Mouse (Mus musculus) hindbrain, embryonic 12.5 days (tissue): ENCODE measurements around the gene 0610030E20Rik. TPM values are rescaled to one million over a fixed set of nuclear protein-coding genes. Genes with fewer than 3 reads are reported as not detected.

Experiments
- ATAC-seq: fragments of 200-750 bp; cut with Nextera tagmentation; 2 replicates; pipeline ENCODE4 v1.8.0; 2017; ENCODE audit warnings: moderate TSS enrichment; ENCODE audit not compliant: low FRiP score
- H3K27ac ChIP-seq: fragments of 300-500 bp; sonication (generic); 2 replicates; pipeline ENCODE4 v1.5.1; 2016; ENCODE audit warnings: mild to moderate bottlenecking
- H3K27me3 ChIP-seq: fragments of 300-500 bp; sonication (generic); 2 replicates; pipeline ENCODE4 v1.6.1; 2016; ENCODE audit warnings: mild to moderate bottlenecking
- H3K36me3 ChIP-seq: fragments of 300-500 bp; sonication (generic); 2 replicates; pipeline ENCODE4 v1.6.1; 2016; ENCODE audit warnings: mild to moderate bottlenecking
- H3K4me1 ChIP-seq: fragments of 300-500 bp; sonication (generic); 2 replicates; pipeline ENCODE4 v1.6.1; 2016
- H3K4me2 ChIP-seq: fragments of 300-500 bp; sonication (generic); replicated peaks from 2 replicates; pipeline ENCODE4 v1.6.1; 2016; ENCODE audit warnings: mild to moderate bottlenecking
- H3K4me3 ChIP-seq: fragments of 300-500 bp; sonication (generic); 2 replicates; pipeline ENCODE4 v1.5.1; 2016; ENCODE audit warnings: mild to moderate bottlenecking
- H3K9ac ChIP-seq: fragments of 300-500 bp; sonication (generic); 2 replicates; pipeline ENCODE4 v1.6.1; 2016; ENCODE audit warnings: mild to moderate bottlenecking, moderate library complexity
- H3K9me3 ChIP-seq: fragments of 300-500 bp; sonication (generic); replicated peaks from 2 replicates; pipeline ENCODE4 v1.6.1; 2016; ENCODE audit warnings: mild to moderate bottlenecking
- WGBS: fragments of 180-500 bp; shearing (Covaris S2); methylation state at CpG from one replicate; pipeline ENCODE4 v1.1.7; 2016; 5-methylcytosine and 5-hydroxymethylcytosine counted together
- polyA plus RNA-seq: library from polyadenylated mRNA; unstranded; fragments of >200 nt; fragmentation: Nextera tagmentation; extraction: Ambion mirVana; gene quantifications from 2 replicates; pipeline ENCODE4 v1.2.1, GENCODE M21; 2016

The 0610030E20Rik gene
- polyA plus RNA-seq, 1 experiment from 2014 or later, result 28.2 TPM

DNA sequence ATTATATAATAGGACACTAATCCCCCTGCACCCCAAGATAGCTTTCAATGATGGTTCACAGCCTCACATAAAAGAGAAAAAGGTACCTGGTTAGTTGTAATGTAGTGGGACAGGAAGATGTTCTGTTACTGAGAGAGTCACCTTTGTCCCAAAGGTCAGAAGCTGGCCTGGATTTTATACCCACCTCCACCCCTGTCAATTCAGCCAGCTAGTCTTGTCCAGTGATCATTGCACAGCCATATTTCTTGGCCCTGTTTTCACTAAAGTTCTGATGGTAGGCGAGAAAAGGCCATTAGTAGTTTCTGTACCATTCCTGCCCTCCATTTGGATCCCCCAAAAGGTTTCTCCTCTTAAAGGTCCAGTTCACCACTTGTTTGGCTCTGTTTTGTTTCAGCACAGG is 6.9 kb downstream of the 0610030E20Rik start:
- Histone ChIP-seq H3K27me3 (no peaks in the 10 kb centered on the region; the same call in 1 of the 2 replicates), H3K36me3 (peaks cover 34% of the 10 kb centered on the region), H3K4me2 (no peak overlapping the region), H3K4me1 (peaks cover 18% of the 10 kb centered on the region), H3K27ac (no peak overlapping the region), H3K9ac (no peak overlapping the region), H3K4me3 (no peak overlapping the region), H3K9me3 (no peaks in the 10 kb centered on the region)
- WGBS, result 81% methylated on average over 1 of the region's 1 CpGs
- ATAC-seq, result no peak

- Histone ChIP-seq H3K4me1 (peaks cover 20% of the 10 kb centered on the region), H3K4me3 (peak within 1 kb of the TSS; percentile 59), H3K36me3 (peaks cover 30% of the 10 kb centered on the region), H3K9ac (peak within 1 kb of the TSS; percentile 78), H3K4me2 (peak within 1 kb of the TSS; percentile 97), H3K27me3 (no peaks in the 10 kb centered on the region; the same call in 1 of the 2 replicates), H3K27ac (peak within 1 kb of the TSS; percentile 23; the same call in 1 of the 2 replicates), H3K9me3 (no peaks in the 10 kb centered on the region)
- WGBS, result under 1% methylated on average over 71 of the region's 71 CpGs
- peak; percentile 87 for ATAC-seq
Observed at GRCm38 (mm10) chr6:72355066-72355911, 8.2 kb downstream of the 0610030E20Rik start, which contains the start of gene Tmem150a. Gene Tmem150a (plus strand): TSS chr6:72355447.

DNA sequence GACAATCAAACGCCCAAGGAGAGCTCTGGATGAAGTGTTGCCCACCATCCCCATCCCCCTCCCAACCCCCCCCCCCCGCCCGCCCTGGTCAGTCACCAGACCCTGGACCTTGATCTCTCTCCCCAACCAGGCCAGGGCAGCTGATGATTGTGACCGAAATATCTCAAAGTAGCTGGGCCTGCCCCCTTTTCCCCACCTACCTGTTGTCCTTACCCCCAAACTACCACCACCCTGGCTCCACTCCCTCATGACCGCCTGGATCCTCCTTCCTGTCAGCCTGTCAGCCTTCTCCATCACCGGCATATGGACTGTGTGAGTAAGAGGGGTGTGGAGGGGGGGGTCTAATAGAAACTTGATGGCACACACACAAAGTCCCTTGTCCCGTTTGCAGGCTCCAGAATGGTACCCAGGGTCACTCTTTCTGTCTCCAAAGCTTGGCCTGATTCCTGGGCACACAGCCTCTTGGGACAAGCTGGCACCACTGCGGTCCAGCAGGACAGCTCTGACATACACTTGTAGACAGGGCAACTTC is 8.9 kb downstream of the 0610030E20Rik start:
- peak; percentile 24 for ATAC-seq
- no peak overlapping the region for H3K27ac ChIP-seq
- peaks cover 27% of the 10 kb centered on the region for H3K36me3 ChIP-seq
- H3K4me1 ChIP-seq, result peaks cover 26% of the 10 kb centered on the region
- H3K9ac ChIP-seq, result peak overlapping the region; percentile 78
- no peaks in the 10 kb centered on the region; the same call in 1 of the 2 replicates for H3K27me3 ChIP-seq
- H3K4me2 ChIP-seq, result peak overlapping the region; percentile 97
- WGBS, result 39% methylated on average over 7 of the region's 8 CpGs
- no peaks in the 10 kb centered on the region for H3K9me3 ChIP-seq
- peak overlapping the region; percentile 59 for H3K4me3 ChIP-seq

GRCm38 (mm10) chr6:72357164-72358079 is 10.3 kb downstream of the 0610030E20Rik start:
- ATAC-seq, result no peak
- H3K4me1 ChIP-seq, result peaks cover 32% of the 10 kb centered on the region
- no peaks in the 10 kb centered on the region; the same call in 1 of the 2 replicates for H3K27me3 ChIP-seq
- no peak overlapping the region for H3K9ac ChIP-seq
- H3K4me2 ChIP-seq, result no peak overlapping the region
- no peak overlapping the region for H3K27ac ChIP-seq
- H3K4me3 ChIP-seq, result no peak overlapping the region
- H3K36me3 ChIP-seq, result peaks cover 27% of the 10 kb centered on the region
- WGBS, result 80% methylated on average over 5 of the region's 5 CpGs
- no peaks in the 10 kb centered on the region for H3K9me3 ChIP-seq

GRCm38 (mm10) chr6:72358086-72358764 is 11.1 kb downstream of the 0610030E20Rik start:
- Histone ChIP-seq H3K27ac (no peak overlapping the region), H3K36me3 (peaks cover 27% of the 10 kb centered on the region), H3K9me3 (no peaks in the 10 kb centered on the region), H3K4me3 (no peak overlapping the region), H3K4me1 (peaks cover 36% of the 10 kb centered on the region), H3K9ac (no peak overlapping the region), H3K4me2 (no peak overlapping the region), H3K27me3 (no peaks in the 10 kb centered on the region; the same call in 1 of the 2 replicates)
- ATAC-seq, result no peak
- 95% methylated on average over 10 of the region's 10 CpGs for WGBS

- no peaks in the 10 kb centered on the region for H3K9me3 ChIP-seq
- H3K27me3 ChIP-seq, result no peaks in the 10 kb centered on the region
- H3K9ac ChIP-seq, result no peak overlapping the region
- H3K4me2 ChIP-seq, result no peak overlapping the region
- peaks cover 27% of the 10 kb centered on the region for H3K36me3 ChIP-seq
- whole genome bisulfite sequencing, result 64% methylated on average over 2 of the region's 2 CpGs
- ATAC-seq, result no peak
- H3K27ac ChIP-seq, result no peak overlapping the region
- peaks cover 33% of the 10 kb centered on the region for H3K4me1 ChIP-seq
- no peak overlapping the region for H3K4me3 ChIP-seq
Observed at GRCm38 (mm10) chr6:72359343-72359742, 12.2 kb downstream of the 0610030E20Rik start.

GRCm38 (mm10) chr6:72359891-72360598 is 12.9 kb downstream of the 0610030E20Rik start:
- Histone ChIP-seq H3K9me3 (no peaks in the 10 kb centered on the region), H3K36me3 (peaks cover 27% of the 10 kb centered on the region), H3K4me3 (no peak overlapping the region), H3K9ac (no peak overlapping the region), H3K27me3 (no peaks in the 10 kb centered on the region), H3K4me1 (peaks cover 28% of the 10 kb centered on the region), H3K27ac (no peak overlapping the region), H3K4me2 (no peak overlapping the region)
- WGBS, result 83% methylated on average over 11 of the region's 11 CpGs
- no peak for ATAC-seq

- 65% methylated on average over 7 of the region's 7 CpGs for WGBS
- Histone ChIP-seq H3K27ac (no peak overlapping the region), H3K4me3 (no peak overlapping the region), H3K9ac (no peak overlapping the region), H3K9me3 (no peaks in the 10 kb centered on the region), H3K36me3 (peaks cover 27% of the 10 kb centered on the region), H3K4me2 (no peak overlapping the region; the same call in 1 of the 2 replicates), H3K4me1 (peaks cover 28% of the 10 kb centered on the region), H3K27me3 (no peaks in the 10 kb centered on the region)
- no peak for ATAC-seq
Observed at GRCm38 (mm10) chr6:72360599-72360935, 13.4 kb downstream of the 0610030E20Rik start.

DNA sequence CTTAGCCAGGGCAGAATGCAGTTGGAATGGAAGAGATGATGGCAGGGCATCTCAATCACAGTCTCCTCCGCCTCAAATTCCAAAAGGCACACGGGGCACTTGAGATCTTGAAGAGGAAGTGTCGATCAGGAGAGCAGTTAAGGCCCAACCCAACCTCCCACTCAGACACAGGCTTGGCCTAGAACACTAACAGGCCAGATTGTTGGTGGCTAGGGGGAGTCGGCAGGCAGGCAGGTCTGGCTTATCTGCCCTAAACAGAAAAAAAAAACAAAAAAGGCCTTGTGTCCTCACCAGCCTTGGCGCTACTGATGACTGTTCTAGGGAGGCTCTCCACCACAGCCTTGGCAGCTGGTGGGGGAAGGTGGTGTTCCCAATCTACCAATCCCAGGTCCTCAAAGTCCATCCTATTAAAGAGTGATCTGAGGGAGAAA is 14.0 kb downstream of the 0610030E20Rik start:
- Histone ChIP-seq H3K36me3 (peaks cover 27% of the 10 kb centered on the region), H3K9me3 (no peaks in the 10 kb centered on the region), H3K4me1 (peaks cover 22% of the 10 kb centered on the region), H3K9ac (peak overlapping the region; percentile 78; the same call in 1 of the 2 replicates), H3K4me3 (peak overlapping the region; percentile 77; the same call in 1 of the 2 replicates), H3K27me3 (no peaks in the 10 kb centered on the region), H3K4me2 (peak overlapping the region; percentile 87), H3K27ac (no peak overlapping the region)
- no peak for ATAC-seq
- WGBS, result 80% methylated on average over 5 of the region's 5 CpGs

- peak overlapping the region; percentile 78 for H3K9ac ChIP-seq
- H3K27ac ChIP-seq, result peak overlapping the region; percentile 87
- H3K4me3 ChIP-seq, result peak overlapping the region; percentile 77
- ATAC-seq, result peak; percentile 99
- peaks cover 27% of the 10 kb centered on the region for H3K36me3 ChIP-seq
- no peaks in the 10 kb centered on the region for H3K9me3 ChIP-seq
- H3K4me1 ChIP-seq, result peaks cover 20% of the 10 kb centered on the region
- peak overlapping the region; percentile 87 for H3K4me2 ChIP-seq
- WGBS, result under 1% methylated on average over 42 of the region's 42 CpGs
- H3K27me3 ChIP-seq, result no peaks in the 10 kb centered on the region
Observed at GRCm38 (mm10) chr6:72362132-72363028, 15.3 kb downstream of the 0610030E20Rik start.
